Mouse (Mus musculus) Muller cell, postnatal 12 days (primary cell): Measurements from ENCODE around the gene Hoxc4.

ENCODE experiments used
- DNase-seq: peaks from one replicate; pipeline ENCODE4 v3.0.0-alpha.2; 2015; ENCODE audit errors: inconsistent ontology term

The Hoxc4 gene

GRCm38 (mm10) chr15:103018636-103019035 lies at the start of gene Hoxc4:
Gene Hoxc4, plus strand, starts transcription at chr15:103018934.
- no peak for DNase-seq

DNA sequence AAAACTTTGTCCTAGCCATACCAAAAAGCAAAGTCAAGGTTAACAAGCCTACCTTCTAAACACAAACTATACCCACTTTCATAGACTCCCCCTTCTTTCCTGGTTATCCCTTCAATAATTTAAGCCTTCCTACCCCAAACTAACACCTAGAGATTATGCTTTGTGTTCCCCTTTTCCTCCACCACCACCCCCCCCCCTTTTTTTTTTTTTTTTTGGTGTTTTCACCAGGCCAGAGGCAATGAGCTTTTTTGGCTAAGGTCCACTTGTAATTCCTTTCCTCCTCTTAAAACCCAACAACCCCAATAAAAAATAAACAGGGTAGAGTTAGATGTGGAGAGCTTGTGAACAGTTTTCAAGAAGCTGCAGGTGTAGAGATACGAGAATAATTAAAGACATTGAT lies 49.4 kb upstream of the Hoxc4 start:
- no peak for DNase-seq

- DNase-seq: peak; percentile 20
These were observed 48.0 kb upstream of the Hoxc4 start for GRCm38 (mm10) chr15:102970740-102971139.

- no peak for DNase-seq
These were observed 46.5 kb upstream of the Hoxc4 start for GRCm38 (mm10) chr15:102972254-102972653.

- DNase-seq: no peak
These were observed 46.0 kb upstream of the Hoxc4 start for GRCm38 (mm10) chr15:102972753-102973152.

- DNase-seq: no peak
These were observed 43.7 kb upstream of the Hoxc4 start for GRCm38 (mm10) chr15:102975034-102975433.

DNA sequence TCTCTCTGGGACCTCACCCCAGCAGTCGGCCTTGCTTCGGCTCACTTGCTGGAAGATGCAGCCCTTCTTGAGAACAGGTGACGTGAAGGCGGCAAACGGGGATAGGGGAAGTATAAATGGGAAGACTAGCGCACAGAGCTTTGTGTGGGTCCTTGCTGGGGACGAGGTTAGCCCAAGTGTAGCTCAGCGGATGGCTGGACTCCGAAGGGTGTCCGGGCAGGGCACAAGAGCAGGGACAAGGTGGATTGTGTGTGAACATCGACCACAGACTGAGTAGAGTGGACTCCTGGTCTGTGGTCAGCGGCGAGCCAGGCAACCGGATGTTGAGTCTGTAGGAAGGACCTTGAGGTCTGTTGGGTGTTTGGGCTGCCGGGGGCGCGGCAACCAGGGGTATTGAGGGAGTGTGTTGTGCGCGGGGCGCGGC lies 43.0 kb upstream of the Hoxc4 start:
- no peak for DNase-seq

DNA sequence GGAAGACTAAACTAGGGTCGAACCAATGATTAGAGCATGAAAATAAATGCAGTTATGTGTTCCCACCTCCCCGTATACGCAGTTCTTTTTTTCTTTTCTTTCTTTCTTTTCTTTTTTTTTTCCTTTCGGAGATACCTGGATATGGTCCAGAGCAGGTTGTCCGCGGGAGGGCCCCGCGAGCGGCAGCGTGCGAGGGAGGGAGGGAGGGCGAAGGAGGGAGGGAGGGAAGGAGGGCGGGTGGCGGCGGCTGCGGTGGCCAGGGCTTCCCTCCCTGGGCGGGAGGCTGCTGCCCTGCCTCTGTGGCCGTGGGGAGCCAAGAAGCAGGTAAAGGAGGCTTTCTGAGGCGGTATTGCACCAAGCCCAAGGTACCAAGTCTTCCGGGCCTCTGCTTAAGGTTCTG lies 42.6 kb upstream of the Hoxc4 start, which contains the start of gene Hoxc9:
TSS of gene Hoxc9 (plus strand) at position 269 of the 400 bp plus-strand sequence.
- no peak for DNase-seq

DNA sequence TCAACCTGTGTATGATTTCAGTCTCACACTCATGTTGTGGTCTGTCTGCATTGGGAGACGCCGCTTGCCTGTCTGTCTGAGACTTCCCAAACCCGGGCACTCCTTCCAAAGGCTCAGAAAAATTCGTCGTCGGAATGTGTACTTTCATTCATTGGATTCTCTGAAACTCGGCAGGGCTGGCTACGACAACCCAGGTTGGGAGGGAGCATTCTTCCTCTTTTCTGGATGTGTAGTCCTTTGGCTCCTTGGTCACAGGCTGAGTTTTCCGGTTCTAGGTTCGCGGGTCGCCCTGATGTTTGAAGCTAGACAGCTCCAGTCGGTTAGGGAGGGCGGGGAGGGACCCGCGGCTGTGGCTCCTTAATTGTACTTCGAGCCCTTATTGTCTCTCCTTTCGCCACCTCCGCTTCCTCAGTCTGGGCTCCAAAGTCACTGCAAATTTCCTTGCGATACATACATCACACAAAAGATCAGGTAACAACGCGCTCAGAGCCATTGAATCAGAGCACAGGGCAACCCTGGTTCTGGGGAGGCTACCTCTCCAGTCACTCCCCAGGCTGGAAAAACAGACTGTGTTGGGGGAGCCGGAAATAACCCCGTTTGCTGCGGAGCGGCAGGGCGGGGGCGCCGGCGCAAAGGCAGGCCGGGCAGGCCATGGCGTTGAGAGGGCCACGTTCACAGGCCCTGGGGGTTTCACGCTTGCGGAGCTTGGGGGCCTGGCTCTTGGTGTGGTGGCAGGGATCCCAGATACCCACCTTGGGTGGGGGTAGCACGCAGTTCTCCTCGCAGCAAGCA lies 41.9 kb upstream of the Hoxc4 start:
- DNase-seq: no peak

- no peak for DNase-seq
These were observed 41.2 kb upstream of the Hoxc4 start for GRCm38 (mm10) chr15:102977423-102977974.

DNA sequence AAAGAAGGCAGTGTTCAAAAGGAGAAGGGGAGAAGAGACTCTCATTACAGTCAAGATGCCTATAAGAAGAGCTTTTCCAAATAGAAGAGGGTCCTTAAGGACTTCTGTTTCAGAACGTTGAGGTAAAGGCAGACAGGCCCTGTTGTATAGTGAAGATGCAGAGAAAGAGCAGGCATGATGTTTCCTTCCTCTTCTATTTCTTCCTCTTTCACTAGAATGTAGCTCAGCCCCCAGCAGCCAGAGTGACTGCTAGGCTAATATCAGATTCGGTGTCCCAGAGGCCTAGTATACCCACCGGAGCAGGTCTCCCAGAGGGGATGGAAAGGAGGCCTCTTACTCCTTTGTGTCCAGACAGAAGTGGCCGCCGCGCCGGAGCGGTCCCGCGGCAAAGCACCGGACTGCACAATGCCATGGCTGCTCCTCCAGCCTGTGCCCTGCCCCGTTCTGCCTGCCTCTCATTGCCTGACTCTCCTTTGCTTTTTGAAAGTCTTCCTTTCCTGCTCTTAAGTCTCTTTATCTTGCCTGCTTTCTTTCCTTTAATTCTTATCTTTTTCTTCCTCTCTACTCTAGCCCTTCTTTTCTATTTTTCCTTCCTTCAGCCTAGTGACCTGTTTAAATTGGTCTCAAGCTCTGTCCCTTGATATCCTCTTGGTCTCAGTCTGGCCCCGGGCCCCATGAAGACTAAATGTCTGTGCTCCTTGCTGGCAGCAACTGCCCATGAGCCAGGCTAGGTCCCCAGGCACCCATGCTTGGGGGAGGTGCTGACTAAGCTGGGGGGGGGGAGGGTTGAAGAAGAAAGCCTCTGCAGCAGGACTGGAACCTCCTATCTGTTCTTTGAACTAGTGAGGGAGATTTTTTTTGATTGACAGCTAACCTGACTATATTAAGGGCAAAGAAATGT lies 39.9 kb upstream of the Hoxc4 start:
- DNase-seq: no peak

DNA sequence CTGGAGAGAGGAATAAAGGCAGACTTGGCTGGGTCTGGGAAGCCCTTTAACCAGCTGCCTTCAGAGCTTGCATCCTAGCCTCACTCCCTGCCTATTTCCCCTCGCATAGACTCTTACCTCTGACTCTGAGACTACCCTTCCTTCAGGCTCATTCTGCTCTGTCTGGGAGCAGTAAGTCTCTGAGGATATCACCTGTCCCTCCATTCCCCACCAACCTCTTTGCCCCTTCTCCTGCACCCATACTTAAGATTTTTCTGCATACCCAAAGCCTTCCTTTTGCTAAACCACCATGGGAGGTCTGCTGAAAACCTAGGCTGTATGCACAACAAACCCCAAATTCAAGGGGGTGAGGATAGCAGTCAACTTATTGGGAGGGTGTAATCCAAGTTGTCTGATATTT lies 38.8 kb upstream of the Hoxc4 start:
- no peak for DNase-seq

- no peak for DNase-seq
These were observed 38.4 kb upstream of the Hoxc4 start for GRCm38 (mm10) chr15:102980352-102980751.

GRCm38 (mm10) chr15:102980912-102981311 lies 37.8 kb upstream of the Hoxc4 start:
- DNase-seq: no peak

GRCm38 (mm10) chr15:102981379-102982288 lies 37.1 kb upstream of the Hoxc4 start:
- no peak for DNase-seq

DNA sequence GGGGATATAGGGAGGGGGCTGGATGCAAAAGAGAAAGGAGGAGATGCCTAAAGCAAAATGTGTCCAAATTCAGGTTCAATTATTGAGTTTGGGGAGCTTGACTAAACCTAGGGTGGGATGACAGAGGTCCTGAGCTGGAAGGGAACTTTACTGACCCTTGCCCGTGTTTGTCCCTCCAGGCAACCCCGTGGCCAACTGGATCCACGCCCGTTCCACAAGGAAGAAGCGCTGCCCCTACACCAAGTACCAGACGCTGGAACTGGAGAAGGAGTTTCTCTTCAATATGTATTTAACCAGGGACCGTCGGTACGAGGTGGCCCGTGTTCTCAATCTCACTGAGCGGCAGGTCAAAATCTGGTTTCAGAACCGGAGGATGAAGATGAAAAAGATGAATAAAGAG lies 35.0 kb upstream of the Hoxc4 start:
- DNase-seq: no peak

DNA sequence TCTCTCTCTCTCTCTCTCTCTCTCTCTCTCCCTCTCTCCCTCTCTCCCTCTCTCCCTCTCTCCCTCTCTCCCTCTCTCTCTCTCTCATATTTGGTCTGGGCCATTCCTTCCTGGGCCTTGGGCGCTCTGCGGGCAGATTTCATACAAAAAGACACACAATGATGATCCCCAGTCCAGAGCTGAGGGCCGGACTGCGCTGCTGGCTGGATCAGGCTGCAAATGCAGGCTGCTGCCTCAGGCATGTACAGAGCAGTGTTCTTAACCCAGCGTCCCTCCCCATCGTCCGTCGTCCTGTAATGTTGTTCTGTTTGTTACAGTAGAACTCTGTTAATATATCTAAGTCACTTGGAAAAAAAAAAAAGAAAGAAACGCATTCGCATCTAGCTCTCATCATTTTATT lies 34.2 kb upstream of the Hoxc4 start:
- no peak for DNase-seq

GRCm38 (mm10) chr15:102984925-102985324 lies 33.8 kb upstream of the Hoxc4 start:
- DNase-seq: no peak

- peak; percentile 72 for DNase-seq
These were observed 31.5 kb upstream of the Hoxc4 start for GRCm38 (mm10) chr15:102987124-102987833.

DNA sequence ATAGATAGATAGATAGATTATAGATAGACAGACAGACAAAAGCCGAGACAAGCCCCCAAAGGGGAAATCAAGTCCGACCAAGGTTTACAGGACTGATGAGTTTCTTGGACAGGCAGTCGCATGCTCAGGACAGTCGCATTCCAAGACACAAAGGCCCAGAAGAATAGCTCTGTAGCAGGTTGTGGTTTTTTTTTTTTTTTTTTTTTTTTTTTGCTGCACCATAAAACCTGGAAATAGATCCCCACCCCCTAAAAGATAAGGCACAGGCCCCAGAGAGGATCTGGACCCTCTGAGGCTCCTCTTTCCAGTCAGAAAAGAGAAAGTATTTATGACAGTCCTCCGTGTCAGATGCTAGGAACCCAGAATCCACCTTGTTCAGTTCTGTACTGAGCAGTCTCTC lies 30.7 kb upstream of the Hoxc4 start:
- no peak for DNase-seq
